Mouse (Mus musculus) left cerebral cortex, adult 2 months (tissue): Measurements from ENCODE around the gene Foxf1. TPM values are rescaled to one million over a fixed set of nuclear protein-coding genes. Genes with fewer than 3 reads are reported as not detected.

Experiments
- DNase-seq, 2 experiments: peaks; one replicate each; pipeline ENCODE4 v3.0.0; 2021 to 2022; ENCODE audit warnings: low spot score in 2 of 2, mixed read lengths in 1 of 2; ENCODE audit errors: extremely low spot score in 1 of 2
- H3K27ac ChIP-seq: fragments of 200-600 bp; 2 replicates; pipeline ENCODE4 v1.8.1; 2022
- H3K4me3 ChIP-seq: fragments of 200-600 bp; 2 replicates; pipeline ENCODE4 v1.8.1; 2022
- CTCF ChIP-seq: fragments of 200-600 bp; IDR thresholded peaks from 2 replicates; pipeline ENCODE4 v1.8.1; 2022; ENCODE audit warnings: antibody characterized with exemption, mild to moderate bottlenecking, moderate library complexity
- intact Hi-C: fragments of 180-260 bp; cut with DNase I; formaldehyde crosslinking; loops from one replicate; pipeline ENCODE4 v1.15.1; 2025
- total RNA-seq, 2 experiments: library from RNA; stranded (reverse); gene quantifications; 2 replicates each; pipeline ENCODE4 v1.2.3; 2021

Gene Foxf1
- total RNA-seq, 2 experiments from 2014 or later: 0.79 to 0.91 TPM

GRCm38 (mm10) chr8:121092627-121093026, 8.4 kb downstream of the Foxf1 start:
- no peak overlapping the region for H3K27ac ChIP-seq
- TF ChIP-seq CTCF: peak; percentile 88
- no peak overlapping the region for H3K4me3 ChIP-seq
- intact Hi-C loops: loop anchor here (1.0 to 5.0 kb wide), 3 partner anchors 120 to 416 kb away; no protein-coding TSS in a partner anchor
- peak; percentile 77 to 84 for DNase-seq

- intact Hi-C loops: loop anchor here (2.0 to 5.0 kb wide), 2 partner anchors 121 to 417 kb away; no protein-coding TSS in a partner anchor
- no peak overlapping the region for H3K27ac ChIP-seq
- no peak for TF ChIP-seq CTCF
These were observed 9.3 kb downstream of the Foxf1 start for GRCm38 (mm10) chr8:121093496-121093895.

DNA sequence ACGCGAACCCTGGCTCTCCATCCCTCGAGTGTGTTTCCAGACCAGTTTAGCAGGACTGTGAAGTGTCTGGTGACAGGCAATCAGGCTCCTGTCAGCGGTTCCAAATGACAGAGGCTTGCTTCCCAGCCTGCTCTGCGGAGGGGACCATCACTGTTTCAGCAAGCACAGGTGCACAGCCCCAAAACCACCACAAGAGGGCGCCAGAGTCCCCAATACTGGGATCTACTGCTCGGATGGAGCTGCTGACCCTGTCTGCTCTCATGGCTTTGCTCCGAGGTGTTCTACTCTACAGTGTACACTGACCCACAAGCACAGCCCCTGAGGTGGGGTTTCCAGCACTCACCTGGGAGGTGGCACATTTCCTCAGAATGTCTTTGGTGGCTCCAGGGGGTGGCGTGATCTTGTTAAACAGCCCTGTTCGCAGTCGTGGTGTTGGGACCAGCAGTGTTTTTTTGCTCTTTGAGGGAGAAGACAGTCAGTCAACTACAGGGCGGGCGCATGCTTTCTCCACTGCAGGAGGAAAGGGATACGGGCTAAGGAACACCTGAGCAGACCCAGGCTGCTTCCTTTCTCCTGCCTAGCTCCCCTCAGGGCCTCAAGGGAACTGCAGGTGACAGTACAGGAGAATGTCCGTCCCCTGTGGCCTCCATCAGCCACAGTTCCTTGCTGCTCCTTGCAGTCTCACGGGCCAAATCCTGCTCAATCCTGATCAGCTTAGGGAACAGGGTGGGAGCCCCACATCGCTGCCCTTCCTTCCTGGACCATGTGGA, 20.0 kb downstream of the Foxf1 start:
- no peak overlapping the region for H3K4me3 ChIP-seq
- peak; percentile 60 to 77 for DNase-seq
- intact Hi-C loops: no loop called here
- peak; percentile 98 for TF ChIP-seq CTCF
- no peak overlapping the region for H3K27ac ChIP-seq

More at GRCm38 (mm10) chr8:121093496-121093895, 9.3 kb downstream of the Foxf1 start:
- DNase-seq: no peak
- H3K4me3 ChIP-seq: no peak overlapping the region

- intact Hi-C loops: no loop called here
- TF ChIP-seq CTCF: peak; percentile 5; the same call in 1 of the 2 replicates
These were observed 23.8 kb downstream of the Foxf1 start, which contains the start of gene Mthfsd for GRCm38 (mm10) chr8:121107668-121108656. Mthfsd (minus strand) TSS chr8:121108392.

DNA sequence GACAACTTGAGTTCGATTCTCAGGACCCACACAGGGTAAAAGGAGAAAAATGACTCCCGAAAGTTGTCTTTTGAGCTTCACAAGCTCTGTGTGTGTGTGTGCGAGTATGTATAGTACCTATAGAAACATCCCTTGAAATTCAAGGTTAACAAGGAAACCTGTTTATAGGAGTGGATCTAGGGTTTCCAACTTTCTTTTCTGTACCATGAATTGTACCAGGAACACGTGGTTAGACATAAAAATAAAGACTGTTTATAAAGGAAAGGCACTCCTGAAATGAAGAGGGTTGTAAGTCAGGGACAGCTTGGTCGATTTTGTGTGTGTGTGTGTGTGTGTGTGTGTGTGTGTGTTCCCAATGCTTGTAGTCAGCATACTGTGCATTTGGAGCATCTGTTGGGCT, 24.5 kb downstream of the Foxf1 start:
- Histone ChIP-seq H3K4me3 (peak overlapping the region; percentile 92), H3K27ac (peak overlapping the region; percentile 83)
- no peak for DNase-seq
- TF ChIP-seq CTCF: no peak
- intact Hi-C loops: no loop called here

More at GRCm38 (mm10) chr8:121107668-121108656, 23.8 kb downstream of the Foxf1 start, which contains the start of gene Mthfsd:
- Histone ChIP-seq H3K4me3 (peak within 1 kb of the TSS; percentile 92), H3K27ac (peak within 1 kb of the TSS; percentile 91)
- peak; percentile 99 for DNase-seq

DNA sequence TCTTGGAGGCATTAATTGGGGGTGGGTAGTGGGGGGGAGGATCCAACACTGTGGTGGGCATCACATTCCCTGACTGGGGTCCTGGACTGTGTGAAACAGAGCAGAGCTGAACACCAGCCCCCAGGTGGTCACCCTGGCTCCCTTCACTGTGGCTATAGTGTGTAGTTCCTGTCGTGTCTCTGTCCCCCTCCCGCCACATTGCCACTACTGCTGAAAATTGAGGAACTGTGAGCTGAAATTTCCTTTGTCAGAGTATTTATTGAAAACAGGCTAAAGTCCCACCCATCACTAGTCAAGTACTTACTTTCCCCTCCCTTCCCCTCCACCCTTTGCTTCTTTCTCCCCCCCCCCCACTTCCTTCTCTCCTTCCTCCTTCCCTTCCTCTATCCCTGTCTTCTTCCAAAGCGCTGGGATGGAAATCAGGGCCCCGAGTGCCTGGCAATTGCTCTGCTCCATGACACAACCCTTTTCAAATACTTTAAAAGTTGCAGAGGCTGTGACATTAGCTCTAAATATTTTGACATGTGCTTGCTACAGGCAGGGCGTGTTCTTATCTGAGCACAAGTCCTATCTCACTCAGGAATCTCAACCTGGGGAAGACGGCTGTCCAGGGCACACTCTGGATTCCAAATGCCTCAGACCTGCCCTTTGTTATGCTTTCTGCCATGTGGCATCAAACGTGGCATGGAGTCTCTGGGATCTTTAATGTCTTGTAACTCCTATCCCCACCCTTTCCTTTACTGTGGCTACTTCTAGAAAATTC, 27.1 kb downstream of the Foxf1 start:
- TF ChIP-seq CTCF: no peak
- intact Hi-C loops: no loop called here
- no peak for DNase-seq
- no peak overlapping the region for H3K27ac ChIP-seq
- no peak overlapping the region for H3K4me3 ChIP-seq

DNA sequence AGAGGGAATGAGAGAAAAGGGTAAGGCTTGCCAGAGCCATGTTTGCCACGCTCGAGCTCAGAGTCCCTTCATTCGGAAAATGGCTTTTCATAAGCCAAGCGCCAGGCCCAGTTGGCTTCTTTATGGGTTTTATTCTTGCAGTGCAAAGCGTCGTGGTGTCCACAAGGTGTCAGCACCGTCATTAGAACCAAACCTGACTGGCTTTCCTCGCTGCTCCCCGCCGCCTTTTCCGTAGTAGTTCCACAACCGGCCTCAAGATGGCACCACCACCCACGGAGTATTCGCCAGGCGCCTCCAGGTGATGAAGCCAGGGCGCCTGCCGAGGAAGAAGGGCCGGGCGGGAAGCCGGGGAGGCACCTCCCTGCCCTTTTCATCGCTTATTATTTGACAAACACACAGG, 29.1 kb downstream of the Foxf1 start:
- no peak; the same call in none of the 2 replicates for TF ChIP-seq CTCF
- H3K27ac ChIP-seq: no peak overlapping the region
- H3K4me3 ChIP-seq: no peak overlapping the region
- DNase-seq: peak; percentile 94 to 99
- intact Hi-C loops: loop anchor here (1.0 kb wide), 2 partner anchors 280 to 400 kb away; no protein-coding TSS in a partner anchor

- H3K27ac ChIP-seq: no peak overlapping the region
- H3K4me3 ChIP-seq: no peak overlapping the region
- TF ChIP-seq CTCF: no peak
- intact Hi-C loops: no loop called here
- DNase-seq: no peak
These were observed 30.9 kb downstream of the Foxf1 start for GRCm38 (mm10) chr8:121115136-121115535.

DNA sequence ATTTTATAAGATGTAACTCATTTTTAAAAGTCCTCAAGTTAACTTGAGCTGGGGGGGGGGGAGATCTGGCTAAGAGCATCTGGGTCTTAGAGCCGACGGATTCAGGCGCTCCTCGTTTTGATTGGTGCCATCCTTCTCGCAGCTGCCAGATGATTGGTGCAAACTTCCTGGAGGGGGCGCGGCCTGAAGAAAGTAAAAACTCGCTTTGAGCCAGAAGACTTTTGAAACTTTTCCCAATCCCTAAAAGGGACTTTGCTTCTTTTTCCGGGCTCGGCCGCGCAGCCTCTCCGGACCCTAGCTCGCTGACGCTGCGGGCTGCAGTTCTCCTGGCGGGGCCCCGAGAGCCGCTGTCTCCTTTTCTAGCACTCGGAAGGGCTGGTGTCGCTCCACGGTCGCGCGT, 31.8 kb downstream of the Foxf1 start, which contains the start of gene Foxc2:
Gene Foxc2 (plus strand): TSS at position 224 of the 400 bp plus-strand sequence.
- intact Hi-C loops: no loop called here
- TF ChIP-seq CTCF: no peak; the same call in 1 of the 2 replicates
- peak within 1 kb of the TSS; percentile 38 for H3K4me3 ChIP-seq

GRCm38 (mm10) chr8:121116591-121117185, 32.5 kb downstream of the Foxf1 start:
- peak overlapping the region; percentile 38 for H3K4me3 ChIP-seq
- no peak for DNase-seq
- intact Hi-C loops: no loop called here
- no peak for TF ChIP-seq CTCF
- H3K27ac ChIP-seq: no peak overlapping the region

More for the DNA sequence above, 31.8 kb downstream of the Foxf1 start, which contains the start of gene Foxc2:
- peak; percentile 41 to 46 for DNase-seq
- no peak within 1 kb of the TSS for H3K27ac ChIP-seq
